Mouse (Mus musculus) forebrain, embryonic 14.5 days (tissue): ENCODE data around the gene Galnt7. TPM values are rescaled to one million over a fixed set of nuclear protein-coding genes. Genes with fewer than 3 reads are reported as not detected.

Experiments
- ATAC-seq: fragments of 200-750 bp; cut with Nextera tagmentation; 2 replicates; pipeline ENCODE4 v1.8.0; 2017; ENCODE audit warnings: mild to moderate bottlenecking, moderate library complexity
- DNase-seq: peaks from one replicate; pipeline ENCODE4 v3.0.0-alpha.2; 2015; ENCODE audit warnings: low spot score
- H3K27ac ChIP-seq: fragments of 300-500 bp; sonication (generic); 2 replicates; pipeline ENCODE4 v1.5.1; 2014; ENCODE audit warnings: low read depth, mild to moderate bottlenecking, control low read depth, low read length, moderate library complexity
- H3K27me3 ChIP-seq: fragments of 300-500 bp; sonication (generic); replicated peaks from 2 replicates; pipeline ENCODE4 v1.6.1; 2014; ENCODE audit warnings: low read length, control low read depth, mixed read lengths; ENCODE audit not compliant: control insufficient read depth, insufficient read depth
- H3K36me3 ChIP-seq: fragments of 300-500 bp; sonication (generic); 2 replicates; pipeline ENCODE4 v1.6.1; 2014; ENCODE audit warnings: low read length, control low read depth; ENCODE audit not compliant: control insufficient read depth, insufficient read depth
- H3K4me1 ChIP-seq: fragments of 300-500 bp; sonication (generic); 2 replicates; pipeline ENCODE4 v1.6.1; 2014; ENCODE audit warnings: antibody characterized with exemption, low read length, control low read depth; ENCODE audit not compliant: control insufficient read depth, insufficient read depth
- H3K4me2 ChIP-seq: fragments of 300-500 bp; sonication (generic); 2 replicates; pipeline ENCODE4 v1.6.1; 2014; ENCODE audit warnings: mild to moderate bottlenecking, control low read depth, low read length
- H3K4me3 ChIP-seq: fragments of 300-500 bp; sonication (generic); 2 replicates; pipeline ENCODE4 v1.5.1; 2014; ENCODE audit warnings: low read depth, low read length, control low read depth
- H3K9ac ChIP-seq: fragments of 300-500 bp; sonication (generic); 2 replicates; pipeline ENCODE4 v1.6.1; 2014; ENCODE audit warnings: mild to moderate bottlenecking, low read length, control low read depth, moderate library complexity
- H3K9me3 ChIP-seq: fragments of 300-500 bp; sonication (generic); replicated peaks from 2 replicates; pipeline ENCODE4 v1.6.1; 2016; ENCODE audit warnings: low read length, control low read depth, mixed read lengths; ENCODE audit not compliant: control insufficient read depth
- WGBS: fragments of 180-500 bp; shearing (Covaris S2); extraction: QIAGEN DNeasy Blood & Tissue Kit; methylation state at CpG from one replicate; pipeline ENCODE4 v1.1.7; 2014; 5-methylcytosine and 5-hydroxymethylcytosine counted together
- polyA plus RNA-seq: library from polyadenylated mRNA; unstranded; fragments of >200 nt; fragmentation: Nextera tagmentation; extraction: Ambion mirVana; gene quantifications from 2 replicates; pipeline ENCODE4 v1.2.1, GENCODE M21; 2014

Gene Galnt7
- polyA plus RNA-seq, 1 experiment from 2014 or later: 9.1 TPM

GRCm38 (mm10) chr8:57623051-57623450, 29.8 kb downstream of the Galnt7 start:
- DNase-seq (no peak), ATAC-seq (no peak)
- H3K27ac ChIP-seq: no peak overlapping the region
- no peak overlapping the region for H3K4me3 ChIP-seq
- no peaks in the 10 kb centered on the region for H3K36me3 ChIP-seq
- WGBS: 89% methylated on average over 3 of the region's 3 CpGs
- no peaks in the 10 kb centered on the region for H3K9me3 ChIP-seq
- no peaks in the 10 kb centered on the region for H3K4me1 ChIP-seq
- H3K27me3 ChIP-seq: no peaks in the 10 kb centered on the region
- no peak overlapping the region for H3K4me2 ChIP-seq
- no peak overlapping the region for H3K9ac ChIP-seq

- Histone ChIP-seq H3K27ac (no peak overlapping the region), H3K9ac (no peak overlapping the region), H3K27me3 (no peaks in the 10 kb centered on the region), H3K4me2 (no peak overlapping the region), H3K4me3 (no peak overlapping the region), H3K36me3 (no peaks in the 10 kb centered on the region), H3K4me1 (no peaks in the 10 kb centered on the region; the same call in 1 of the 2 replicates), H3K9me3 (no peaks in the 10 kb centered on the region)
- 51% methylated on average over 5 of the region's 5 CpGs for WGBS
- ATAC-seq (no peak), DNase-seq (no peak)
Measured at GRCm38 (mm10) chr8:57616965-57617364, 35.9 kb downstream of the Galnt7 start.

- ATAC-seq: no peak
- Histone ChIP-seq H3K36me3 (no peaks in the 10 kb centered on the region), H3K9me3 (no peaks in the 10 kb centered on the region), H3K4me3 (no peak overlapping the region), H3K9ac (no peak overlapping the region), H3K4me2 (no peak overlapping the region), H3K27ac (no peak overlapping the region), H3K27me3 (no peaks in the 10 kb centered on the region), H3K4me1 (peaks cover 4% of the 10 kb centered on the region; the same call in 1 of the 2 replicates)
- no peak for DNase-seq
- 69% methylated on average over 15 of the region's 15 CpGs for WGBS
Measured at GRCm38 (mm10) chr8:57615016-57615657, 37.7 kb downstream of the Galnt7 start.

- 54% methylated on average over 7 of the region's 7 CpGs for WGBS
- Histone ChIP-seq H3K4me2 (no peak overlapping the region), H3K9me3 (no peaks in the 10 kb centered on the region), H3K27ac (no peak overlapping the region), H3K27me3 (no peaks in the 10 kb centered on the region), H3K9ac (no peak overlapping the region), H3K4me1 (peaks cover 4% of the 10 kb centered on the region; the same call in 1 of the 2 replicates), H3K36me3 (no peaks in the 10 kb centered on the region), H3K4me3 (no peak overlapping the region)
- ATAC-seq (peak; percentile 12; the same call in 1 of the 2 replicates), DNase-seq (no peak)
Measured at GRCm38 (mm10) chr8:57611419-57611977, 41.3 kb downstream of the Galnt7 start.

GRCm38 (mm10) chr8:57610706-57611418, 42.0 kb downstream of the Galnt7 start:
- no peak overlapping the region for H3K9ac ChIP-seq
- DNase-seq (peak; percentile 58), ATAC-seq (peak; percentile 44; the same call in 1 of the 2 replicates)
- peaks cover 4% of the 10 kb centered on the region; the same call in 1 of the 2 replicates for H3K4me1 ChIP-seq
- H3K4me3 ChIP-seq: no peak overlapping the region
- no peaks in the 10 kb centered on the region for H3K9me3 ChIP-seq
- no peak overlapping the region for H3K27ac ChIP-seq
- H3K27me3 ChIP-seq: no peaks in the 10 kb centered on the region
- H3K4me2 ChIP-seq: no peak overlapping the region
- H3K36me3 ChIP-seq: no peaks in the 10 kb centered on the region
- WGBS: 52% methylated on average over 10 of the region's 11 CpGs

GRCm38 (mm10) chr8:57602511-57602910, 50.3 kb downstream of the Galnt7 start:
- H3K36me3 ChIP-seq: no peaks in the 10 kb centered on the region
- WGBS: 91% methylated on average over 5 of the region's 5 CpGs
- ATAC-seq (no peak), DNase-seq (no peak)
- no peak overlapping the region for H3K27ac ChIP-seq
- 0 out of 2 replicates have a peak, but pooled peaks cover 6% of the 10 kb centered on the region for H3K4me1 ChIP-seq
- H3K27me3 ChIP-seq: no peaks in the 10 kb centered on the region
- no peaks in the 10 kb centered on the region for H3K9me3 ChIP-seq
- H3K4me3 ChIP-seq: no peak overlapping the region
- no peak overlapping the region for H3K4me2 ChIP-seq
- H3K9ac ChIP-seq: no peak overlapping the region

- H3K27ac ChIP-seq: no peak overlapping the region
- no peak overlapping the region for H3K4me3 ChIP-seq
- no peaks in the 10 kb centered on the region for H3K9me3 ChIP-seq
- 0 out of 2 replicates have a peak, but pooled peaks cover 6% of the 10 kb centered on the region for H3K4me1 ChIP-seq
- H3K27me3 ChIP-seq: no peaks in the 10 kb centered on the region
- ATAC-seq (no peak), DNase-seq (no peak)
- H3K4me2 ChIP-seq: no peak overlapping the region
- H3K36me3 ChIP-seq: no peaks in the 10 kb centered on the region
- 95% methylated on average over 12 of the region's 12 CpGs for WGBS
- H3K9ac ChIP-seq: no peak overlapping the region
Measured at GRCm38 (mm10) chr8:57601987-57602418, 50.8 kb downstream of the Galnt7 start.

- H3K9ac ChIP-seq: no peak overlapping the region
- H3K4me3 ChIP-seq: no peak overlapping the region
- WGBS: 21% methylated on average over 22 of the region's 22 CpGs
Measured at GRCm38 (mm10) chr8:57599813-57600555, 52.8 kb downstream of the Galnt7 start.

More at GRCm38 (mm10) chr8:57599813-57600555, 52.8 kb downstream of the Galnt7 start:
- H3K4me2 ChIP-seq: peak overlapping the region; percentile 31
- H3K27me3 ChIP-seq: no peaks in the 10 kb centered on the region
- H3K27ac ChIP-seq: no peak overlapping the region
- DNase-seq (no peak), ATAC-seq (peak; percentile 37; the same call in 1 of the 2 replicates)
- H3K36me3 ChIP-seq: no peaks in the 10 kb centered on the region
- H3K4me1 ChIP-seq: 0 out of 2 replicates have a peak, but pooled peaks cover 6% of the 10 kb centered on the region
- H3K9me3 ChIP-seq: no peaks in the 10 kb centered on the region
